Mouse (Mus musculus) Patski (cell line): ENCODE results near the gene Midn. TPM values are rescaled to one million over a fixed set of nuclear protein-coding genes. Genes with fewer than 3 reads are reported as not detected.

ENCODE experiments used
- ATAC-seq: fragments of 100-300 bp; one replicate; pipeline ENCODE4 v1.8.0; 2021
- CTCF ChIA-PET: fragments of 350-600 bp; sonication (Branson Sonifier 250); formaldehyde crosslinking; loops from one replicate; lab custom pipeline; 2022; ENCODE audit warnings: inconsistent platforms; lab: Charles Lee
- POLR2A ChIA-PET: fragments of 350-600 bp; sonication (Branson Sonifier 250); formaldehyde crosslinking; loops from one replicate; lab custom pipeline; 2022; ENCODE audit warnings: antibody characterized with exemption, inconsistent platforms; lab: Charles Lee
- DNase-seq: peaks from one replicate; pipeline ENCODE4 v3.0.0-alpha.2; 2011; ENCODE audit warnings: low read depth, low spot score
- H3K27me3 ChIP-seq: fragments of 371-371 bp; one replicate; pipeline ENCODE4 v1.5.1; 2021
- CTCF ChIP-seq: fragments of 100-300 bp; IDR thresholded peaks from one replicate; pipeline ENCODE4 v1.5.1; 2021
- in situ Hi-C: fragments of 300-500 bp; cut with MboI; formaldehyde crosslinking; loops from 3 replicates; pipeline ENCODE4 v1.11.1; 2018; ENCODE audit warnings: low pct_unique_long_range_greater_than_20kb, mixed read lengths
- polyA plus RNA-seq: library from polyadenylated mRNA; unstranded; gene quantifications from one replicate; pipeline ENCODE4 v1.2.3, GENCODE M21; 2021

The Midn gene
- polyA plus RNA-seq, 1 experiment from 2014 or later: 116 TPM

DNA sequence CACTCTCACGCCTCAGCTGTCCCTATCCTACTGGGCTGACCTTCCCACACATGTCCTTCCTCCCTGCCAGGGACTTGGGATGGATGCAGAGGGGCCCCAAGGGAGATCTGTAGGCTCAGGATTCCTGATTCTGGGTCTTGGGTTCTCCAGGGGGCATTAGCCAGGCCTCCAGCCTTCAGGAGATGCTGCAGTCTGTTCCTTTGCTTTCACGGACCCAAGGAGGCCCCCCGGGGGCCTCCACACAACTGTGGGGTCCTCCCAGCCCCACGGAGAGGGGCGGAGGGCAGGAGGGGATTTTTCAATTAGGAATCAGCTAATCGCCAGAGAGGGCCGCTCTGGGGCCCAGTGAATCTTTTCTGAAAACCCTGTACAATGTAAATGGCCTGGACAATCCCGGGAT, 46.4 kb downstream of the Midn start:
- ChIA-PET CTCF (no interaction called here), POLR2A (no interaction called here)
- H3K27me3 ChIP-seq: peaks cover 12% of the 10 kb centered on the region
- no peak for DNase-seq
- no peak for TF ChIP-seq CTCF
- no peak for ATAC-seq
- in situ Hi-C loops: no loop called here

DNA sequence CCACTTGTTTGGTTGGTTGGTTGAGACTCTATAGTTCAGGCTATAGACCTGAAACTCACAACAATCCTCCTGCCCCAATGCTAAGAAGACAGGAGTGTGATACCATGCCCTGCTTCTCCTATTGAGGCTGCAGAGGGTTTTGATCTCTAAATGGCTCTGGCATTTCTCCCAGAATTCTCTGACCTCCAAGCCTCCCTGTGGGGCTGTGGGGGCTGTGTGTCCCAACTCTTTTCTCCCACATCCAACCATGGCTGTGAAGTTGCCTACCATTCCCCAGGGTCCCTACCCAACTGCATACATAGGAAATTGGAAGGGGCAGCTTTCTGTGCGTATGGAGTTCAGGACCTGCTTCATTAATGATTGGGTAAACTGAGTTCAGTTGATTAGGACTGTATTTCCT, 48.1 kb downstream of the Midn start:
- no peak for DNase-seq
- ATAC-seq: no peak
- CTCF ChIA-PET: no interaction called here
- in situ Hi-C loops: no loop called here
- no peak for TF ChIP-seq CTCF
- H3K27me3 ChIP-seq: no peaks in the 10 kb centered on the region
- POLR2A ChIA-PET: no interaction called here

DNA sequence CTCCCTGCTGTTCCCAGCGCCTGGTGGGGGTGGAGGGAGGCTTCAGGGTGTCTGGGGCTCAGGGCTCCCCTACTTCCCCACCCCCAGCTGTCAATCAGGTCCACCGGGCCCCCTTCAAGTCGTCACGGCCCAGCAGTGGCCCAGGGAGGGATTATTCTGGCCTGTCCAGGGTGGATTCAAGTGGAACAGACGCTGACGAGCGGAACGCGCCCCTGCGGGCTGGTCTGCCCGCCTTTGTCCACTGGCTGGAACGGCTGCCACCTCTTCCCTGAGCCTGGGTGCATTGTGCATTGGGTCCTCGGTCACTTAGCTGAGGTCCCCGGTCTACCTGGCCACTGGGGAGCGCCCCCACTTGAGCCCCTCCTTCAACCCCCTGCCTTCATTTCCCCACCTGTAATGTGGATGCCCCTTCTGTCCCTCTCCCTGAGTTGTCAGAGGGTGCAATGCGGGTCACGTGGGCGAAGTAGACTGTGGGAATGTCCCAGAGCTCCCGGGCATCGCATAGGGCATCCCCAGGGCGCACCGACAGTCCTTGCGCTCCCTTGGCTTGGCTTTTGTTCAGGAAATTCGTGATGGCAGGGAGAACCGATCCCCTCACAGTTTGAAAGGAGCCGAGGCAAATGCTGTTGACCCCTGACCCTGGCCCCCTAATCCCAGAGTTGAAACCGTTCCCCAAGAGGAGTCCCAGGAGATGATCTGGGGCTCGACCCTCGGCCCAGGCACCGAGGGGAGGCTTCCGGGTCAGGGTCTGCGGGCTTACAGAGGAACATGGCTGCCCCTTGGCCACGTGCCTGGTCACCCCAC, 48.9 kb downstream of the Midn start:
- H3K27me3 ChIP-seq: no peaks in the 10 kb centered on the region
- no peak for ATAC-seq
- ChIA-PET CTCF (no interaction called here), POLR2A (no interaction called here)
- TF ChIP-seq CTCF: no peak
- no peak for DNase-seq
- in situ Hi-C loops: no loop called here

DNA sequence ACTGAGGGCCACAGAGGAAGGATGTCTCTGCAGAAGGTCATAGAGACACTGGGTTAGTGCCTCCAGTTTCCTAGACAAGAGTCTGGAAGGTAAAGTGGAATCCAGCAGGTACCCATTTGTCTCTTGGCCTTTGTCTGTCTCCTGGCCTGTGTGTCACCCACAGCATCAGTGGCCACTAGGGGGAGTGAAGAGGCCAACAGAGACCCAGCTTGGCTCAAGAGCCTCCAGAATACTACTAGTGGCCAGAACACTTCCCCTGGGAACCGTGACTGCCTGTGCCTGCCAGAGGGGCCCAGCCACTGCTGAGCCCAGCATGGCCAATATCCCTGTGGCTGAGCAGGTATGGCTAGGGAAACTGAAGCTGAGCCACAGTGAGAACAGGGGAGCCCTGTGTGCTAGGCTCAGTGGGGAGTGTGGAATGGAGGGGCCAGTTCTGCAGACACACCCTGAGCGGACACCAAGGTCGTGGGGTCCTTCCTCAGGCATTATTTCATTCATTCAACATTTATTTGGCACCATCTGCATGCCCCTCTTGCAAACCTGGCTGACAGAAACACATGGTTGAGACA, 51.5 kb downstream of the Midn start:
- H3K27me3 ChIP-seq: no peaks in the 10 kb centered on the region
- in situ Hi-C loops: no loop called here
- ChIA-PET CTCF (interaction anchor here (2.5 to 4.2 kb wide), 2 partner anchors 9 to 46 kb away, joined by 6 to 27 read pairs; no protein-coding TSS in a partner anchor), POLR2A (no interaction called here)
- peak; percentile 78 for ATAC-seq
- no peak for TF ChIP-seq CTCF
- DNase-seq: no peak

DNA sequence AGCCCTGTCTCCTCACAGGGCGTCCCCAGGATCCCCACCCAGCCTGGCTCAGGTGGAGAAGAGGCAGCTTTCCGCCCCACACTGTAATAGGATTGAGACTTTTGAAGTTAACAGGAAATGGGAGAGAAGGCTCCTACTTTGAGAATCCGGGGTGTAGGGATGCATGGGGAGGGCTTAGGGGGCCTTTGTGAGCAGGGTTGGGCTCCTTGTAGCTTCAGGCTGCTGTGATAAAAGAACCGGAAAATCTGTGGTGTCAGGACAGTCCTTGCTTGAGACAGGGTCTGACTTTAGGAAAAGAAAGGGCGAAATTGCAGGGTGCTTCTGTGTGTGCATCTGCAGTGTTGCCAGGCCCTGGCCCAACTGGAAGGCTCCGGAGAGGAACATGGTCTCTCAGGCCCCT, 52.4 kb downstream of the Midn start:
- CTCF ChIA-PET: interaction anchor here (2.5 to 4.2 kb wide), 2 partner anchors 8 to 45 kb away, joined by 6 to 27 read pairs; no protein-coding TSS in a partner anchor
- TF ChIP-seq CTCF: no peak
- in situ Hi-C loops: no loop called here
- no peaks in the 10 kb centered on the region for H3K27me3 ChIP-seq
- ATAC-seq (no peak), DNase-seq (no peak)
- POLR2A ChIA-PET: no interaction called here

DNA sequence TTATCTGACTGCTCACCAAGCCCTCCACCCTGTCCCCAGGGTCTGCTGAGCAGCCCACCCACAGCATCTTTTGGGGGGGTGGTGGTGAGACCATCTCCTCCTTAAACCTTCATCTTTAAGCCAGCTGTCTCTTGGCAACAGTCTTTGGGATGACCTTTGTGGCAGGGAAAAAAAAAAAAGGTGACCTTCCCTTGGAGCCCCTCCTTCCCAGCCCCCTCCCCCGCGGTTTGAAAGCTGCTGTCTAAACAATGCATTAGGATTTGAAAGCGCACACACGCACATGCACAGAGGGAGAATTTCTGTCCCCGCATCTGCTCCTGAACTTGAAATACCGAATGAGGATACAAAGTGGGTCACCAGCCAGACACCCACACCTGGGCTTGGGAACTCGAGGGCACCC, 56.0 kb downstream of the Midn start:
- ChIA-PET POLR2A (no interaction called here), CTCF (no interaction called here)
- TF ChIP-seq CTCF: no peak
- no peak for DNase-seq
- peaks cover 6% of the 10 kb centered on the region for H3K27me3 ChIP-seq
- no peak for ATAC-seq
- in situ Hi-C loops: no loop called here

DNA sequence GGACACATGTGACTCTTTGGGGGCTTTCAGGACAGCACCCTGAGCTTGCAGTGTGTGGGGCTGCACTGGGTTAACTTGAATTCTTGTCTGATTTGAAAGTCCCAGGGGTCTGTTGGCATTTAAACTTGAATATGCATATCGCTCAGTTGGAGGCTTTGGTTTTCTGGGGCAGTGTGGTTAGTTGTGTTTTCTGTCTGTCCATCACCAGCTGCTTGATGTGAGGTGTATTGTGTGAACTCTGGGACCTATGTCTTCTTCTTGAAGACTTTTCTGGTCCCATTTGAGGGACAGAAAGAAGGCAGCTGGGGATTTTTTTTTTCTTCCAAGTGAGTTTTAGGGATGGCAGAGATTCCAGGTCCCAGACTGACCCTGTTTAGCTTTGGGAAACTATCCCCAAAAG, 59.1 kb downstream of the Midn start:
- in situ Hi-C loops: no loop called here
- DNase-seq (no peak), ATAC-seq (no peak)
- peaks cover 6% of the 10 kb centered on the region for H3K27me3 ChIP-seq
- POLR2A ChIA-PET: no interaction called here
- CTCF ChIA-PET: interaction anchor here (0.7 to 1.7 kb wide), 3 partner anchors 9 to 32 kb away, joined by 3 to 6 read pairs (median 3); no protein-coding TSS in a partner anchor
- TF ChIP-seq CTCF: no peak

DNA sequence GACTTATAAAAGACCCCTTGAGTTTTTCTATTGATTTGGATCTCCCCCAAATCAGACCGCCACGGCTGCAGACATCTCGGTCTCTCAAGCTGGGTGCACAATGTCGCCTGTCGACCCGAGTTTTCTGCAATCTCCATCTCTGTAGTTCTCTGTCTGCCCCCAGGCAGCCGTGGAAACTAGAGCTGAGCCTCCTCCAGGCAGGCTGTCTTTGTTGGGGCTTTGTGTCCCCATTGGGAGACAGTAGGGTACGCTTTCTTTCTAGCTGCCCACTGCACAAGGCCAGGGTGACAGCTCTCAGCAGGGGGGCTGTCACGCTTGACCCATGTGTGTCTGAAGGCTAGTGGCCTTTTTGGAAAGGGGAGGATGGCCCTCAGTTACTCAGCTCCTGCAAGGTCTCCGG, 59.6 kb downstream of the Midn start:
- no peak for ATAC-seq

More for the DNA sequence above, 59.6 kb downstream of the Midn start:
- no peak for TF ChIP-seq CTCF
- ChIA-PET CTCF (interaction anchor here (0.7 to 1.7 kb wide), 4 partner anchors 8 to 33 kb away, joined by 3 to 6 read pairs (median 4); no protein-coding TSS in a partner anchor), POLR2A (no interaction called here)
- in situ Hi-C loops: no loop called here
- H3K27me3 ChIP-seq: peaks cover 6% of the 10 kb centered on the region
- DNase-seq: no peak

Other genes with a start within 250 kb of the Midn start
- gene Med16, start 239.3 kb upstream of the Midn start, polyA plus RNA-seq: 27.1 TPM
- not detected for gene Gm26602, start 237.4 kb upstream of the Midn start, polyA plus RNA-seq
- gene Kiss1r, start 231.3 kb upstream of the Midn start, polyA plus RNA-seq: 2.1 TPM
- 101 TPM for gene R3hdm4, start 227.1 kb upstream of the Midn start, polyA plus RNA-seq
- gene Arid3a, start 221.2 kb upstream of the Midn start, polyA plus RNA-seq: 5.9 TPM
- 45.4 TPM for gene Wdr18, start 188.1 kb upstream of the Midn start, polyA plus RNA-seq
- 0.54 TPM for gene Grin3b, start 177.6 kb upstream of the Midn start, polyA plus RNA-seq
- 145 TPM for gene Tmem259, start 163.9 kb upstream of the Midn start, polyA plus RNA-seq
- gene Cnn2, start 159.7 kb upstream of the Midn start, polyA plus RNA-seq: 393 TPM
- gene Abca7, start 151.8 kb upstream of the Midn start, polyA plus RNA-seq: 19.9 TPM
- 0.85 TPM for gene Arhgap45, start 131.6 kb upstream of the Midn start, polyA plus RNA-seq
- 146 TPM for gene Polr2e, start 108.5 kb upstream of the Midn start, polyA plus RNA-seq
- gene Gpx4, start 101.1 kb upstream of the Midn start, polyA plus RNA-seq: 916 TPM
- 181 TPM for gene Sbno2, start 42.7 kb upstream of the Midn start, polyA plus RNA-seq
- gene Stk11, start 32.5 kb upstream of the Midn start, polyA plus RNA-seq: 140 TPM
- 475 TPM for gene Atp5d, start 9.6 kb upstream of the Midn start, polyA plus RNA-seq
- 30.0 TPM for gene Cbarp, start 7.4 kb upstream of the Midn start, polyA plus RNA-seq
- gene Cirbp, start 17.7 kb downstream of the Midn start, polyA plus RNA-seq: 62.1 TPM
- 7.9 TPM for gene 1600002K03Rik, start 24.7 kb downstream of the Midn start, polyA plus RNA-seq
- 1.1 TPM for gene Efna2, start 31.2 kb downstream of the Midn start, polyA plus RNA-seq
- 41.4 TPM for gene Mum1, start 78.2 kb downstream of the Midn start, polyA plus RNA-seq
- 182 TPM for gene Ndufs7, start 100.8 kb downstream of the Midn start, polyA plus RNA-seq
- gene Gamt, start 112.7 kb downstream of the Midn start, polyA plus RNA-seq: 8.2 TPM
- gene Dazap1, start 113.2 kb downstream of the Midn start, polyA plus RNA-seq: 157 TPM
- 1,353 TPM for gene Rps15, start 144.2 kb downstream of the Midn start, polyA plus RNA-seq
- gene Apc2, start 147.7 kb downstream of the Midn start, polyA plus RNA-seq: 0.14 TPM
- 34.7 TPM for gene 2310011J03Rik, start 172.3 kb downstream of the Midn start, polyA plus RNA-seq
- gene Pcsk4, start 181.2 kb downstream of the Midn start, polyA plus RNA-seq: 6.2 TPM
- 6.9 TPM for gene Reep6, start 181.7 kb downstream of the Midn start, polyA plus RNA-seq
- 1.2 TPM for gene Adamtsl5, start 200.1 kb downstream of the Midn start, polyA plus RNA-seq
- gene Plk5, start 208.2 kb downstream of the Midn start, polyA plus RNA-seq: 0.62 TPM
- 30.6 TPM for gene Mex3d, start 239.4 kb downstream of the Midn start, polyA plus RNA-seq